Mouse (Mus musculus) liver, adult 2 months (tissue): ENCODE data around the gene Prtn3.

Experiments used
- CTCF ChIP-seq: fragments of 200-500 bp; IDR thresholded peaks from 2 replicates; pipeline ENCODE4 v1.5.1; 2011; ENCODE audit warnings: low read depth, low read length, control low read depth
- POLR2A ChIP-seq: fragments of 200-500 bp; IDR thresholded peaks from 2 replicates; pipeline ENCODE4 v1.6.1; 2011; ENCODE audit warnings: low read length, control low read depth; ENCODE audit not compliant: insufficient read depth; ENCODE audit errors: extremely low read depth

GRCm38 (mm10) chr10:79928907-79929701, 54.8 kb downstream of the Prtn3 start:
- TF ChIP-seq CTCF (no peak), POLR2A (no peak)
